Mouse (Mus musculus) small intestine, adult 2 months (tissue): ENCODE results near the gene E330017A01Rik. TPM values are rescaled to one million over a fixed set of nuclear protein-coding genes. Genes with fewer than 3 reads are reported as not detected.
A peak's percentile ranks its signal among the peaks of the same experiment; 100 is the strongest.

Experiments used
- H3K27ac ChIP-seq: fragments of 200-500 bp; 2 replicates; pipeline ENCODE4 v1.5.1; 2012; ENCODE audit warnings: low read depth, low read length, control low read depth, inconsistent platforms; ENCODE audit not compliant: insufficient read depth
- H3K27me3 ChIP-seq: fragments of 200-500 bp; 2 replicates; pipeline ENCODE4 v1.6.1; 2012; ENCODE audit warnings: mild to moderate bottlenecking, moderate library complexity, low read length, inconsistent platforms; ENCODE audit not compliant: control insufficient read depth, insufficient read depth
- H3K36me3 ChIP-seq: fragments of 200-500 bp; 2 replicates; pipeline ENCODE4 v1.6.1; 2012; ENCODE audit warnings: mild to moderate bottlenecking, low read length, control low read depth, inconsistent platforms; ENCODE audit not compliant: control insufficient read depth, insufficient read depth
- H3K4me1 ChIP-seq: fragments of 200-500 bp; 2 replicates; pipeline ENCODE4 v1.6.1; 2012; ENCODE audit warnings: low read length, inconsistent platforms, mixed read lengths; ENCODE audit not compliant: control insufficient read depth, insufficient read depth, insufficient read length
- H3K4me3 ChIP-seq: fragments of 200-500 bp; 2 replicates; pipeline ENCODE4 v1.5.1; 2012; ENCODE audit warnings: low read depth, mild to moderate bottlenecking, control low read depth, inconsistent platforms, low read length, moderate library complexity
- CTCF ChIP-seq: fragments of 200-500 bp; IDR thresholded peaks from 2 replicates; pipeline ENCODE4 v1.5.1; 2012; ENCODE audit warnings: low read depth, mild to moderate bottlenecking, control low read depth, inconsistent platforms, low read length, moderate library complexity, mixed read lengths; ENCODE audit not compliant: insufficient replicate concordance, insufficient read length; ENCODE audit errors: extremely low read depth
- POLR2A ChIP-seq: fragments of 200-500 bp; IDR thresholded peaks from 2 replicates; pipeline ENCODE4 v1.6.1; 2012; ENCODE audit warnings: low read depth, mild to moderate bottlenecking, control low read depth, inconsistent platforms, low read length, moderate library complexity
- WGBS: fragments of 180-500 bp; shearing (Covaris S2); methylation state at CpG from one replicate; pipeline ENCODE4 v1.1.7; 2018; 5-methylcytosine and 5-hydroxymethylcytosine counted together
- polyA plus RNA-seq: library from polyadenylated mRNA; depleted of rRNA; stranded (reverse); fragments of >200 nt; gene quantifications from 2 replicates; pipeline ENCODE4 v1.2.3, GENCODE M21; 2012

E330017A01Rik gene
- polyA plus RNA-seq, 1 experiment: not detected

DNA sequence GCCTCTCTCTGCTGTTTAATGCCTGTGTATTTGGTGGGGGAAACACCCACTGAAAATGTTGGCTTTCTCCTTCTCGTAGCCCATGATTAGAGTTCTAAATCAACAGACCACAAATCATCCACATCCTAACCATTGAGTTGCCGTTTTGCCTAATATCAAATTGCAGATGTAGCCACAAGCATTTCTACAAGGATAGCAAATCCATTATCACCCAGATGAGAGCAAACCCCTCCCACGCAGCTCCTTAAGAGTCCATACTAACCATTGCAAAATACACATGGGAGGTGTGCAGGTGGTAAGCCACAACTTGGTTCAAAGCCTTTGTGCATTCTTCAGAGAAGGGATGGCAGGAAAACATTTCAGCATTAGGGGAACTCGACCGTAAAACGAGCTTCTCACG, 523 bp downstream of the E330017A01Rik start:
- no peak for TF ChIP-seq POLR2A
- no peak for TF ChIP-seq CTCF
- H3K27ac ChIP-seq: no peak overlapping the region
- H3K27me3 ChIP-seq: no peaks in the 10 kb centered on the region
- H3K4me3 ChIP-seq: no peak overlapping the region
- WGBS: 79% methylated on average over 7 of the region's 7 CpGs
- no peaks in the 10 kb centered on the region for H3K36me3 ChIP-seq
- H3K4me1 ChIP-seq: no peaks in the 10 kb centered on the region

DNA sequence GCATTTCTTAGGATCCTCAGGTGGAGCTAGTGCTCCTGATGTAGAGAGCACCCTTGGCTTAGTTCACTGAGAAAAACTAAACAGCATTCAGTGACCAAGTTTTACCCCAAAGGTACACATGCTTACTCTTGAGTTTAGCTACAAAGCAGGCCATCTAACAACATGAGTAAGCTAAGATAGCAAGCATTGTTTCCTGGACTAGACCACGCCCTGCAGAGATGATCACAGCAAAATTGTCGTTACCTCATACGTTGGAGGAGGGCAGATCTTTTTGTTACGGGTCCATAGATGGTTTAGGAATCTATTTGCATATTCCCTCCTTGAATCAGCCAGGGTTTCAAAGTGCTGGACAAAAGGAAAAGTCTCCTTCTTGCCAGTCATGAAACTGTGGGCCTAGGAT, 1.1 kb downstream of the E330017A01Rik start:
- no peak for TF ChIP-seq CTCF
- no peak for TF ChIP-seq POLR2A
- H3K27me3 ChIP-seq: no peaks in the 10 kb centered on the region
- no peaks in the 10 kb centered on the region for H3K36me3 ChIP-seq
- 51% methylated on average over 4 of the region's 4 CpGs for WGBS
- H3K4me1 ChIP-seq: no peaks in the 10 kb centered on the region
- no peak overlapping the region for H3K27ac ChIP-seq
- no peak overlapping the region for H3K4me3 ChIP-seq

DNA sequence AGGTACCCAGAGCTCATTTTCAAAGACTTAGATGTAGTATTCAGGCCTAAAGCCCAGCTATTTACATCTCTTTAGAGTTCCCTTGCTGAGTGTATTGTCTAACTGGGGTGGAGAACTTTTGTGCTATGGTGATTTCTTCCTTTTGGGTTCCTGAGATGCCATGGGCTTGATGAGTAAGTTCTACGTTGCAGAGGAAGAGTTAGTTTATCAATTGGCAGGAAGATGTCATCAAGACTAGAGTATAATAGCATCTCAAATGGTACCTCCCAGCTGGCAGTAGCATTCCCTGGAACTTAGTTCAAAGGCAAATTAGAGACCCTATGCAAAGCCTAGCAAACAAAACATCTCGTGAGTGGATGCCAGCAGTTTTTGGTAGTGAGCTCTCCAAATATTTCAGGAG, 2.7 kb downstream of the E330017A01Rik start:
- Histone ChIP-seq H3K4me3 (no peak overlapping the region), H3K27me3 (no peaks in the 10 kb centered on the region), H3K4me1 (no peaks in the 10 kb centered on the region), H3K27ac (no peak overlapping the region), H3K36me3 (no peaks in the 10 kb centered on the region)
- WGBS: 66% methylated on average over 2 of the region's 2 CpGs
- TF ChIP-seq CTCF (no peak), POLR2A (no peak)

DNA sequence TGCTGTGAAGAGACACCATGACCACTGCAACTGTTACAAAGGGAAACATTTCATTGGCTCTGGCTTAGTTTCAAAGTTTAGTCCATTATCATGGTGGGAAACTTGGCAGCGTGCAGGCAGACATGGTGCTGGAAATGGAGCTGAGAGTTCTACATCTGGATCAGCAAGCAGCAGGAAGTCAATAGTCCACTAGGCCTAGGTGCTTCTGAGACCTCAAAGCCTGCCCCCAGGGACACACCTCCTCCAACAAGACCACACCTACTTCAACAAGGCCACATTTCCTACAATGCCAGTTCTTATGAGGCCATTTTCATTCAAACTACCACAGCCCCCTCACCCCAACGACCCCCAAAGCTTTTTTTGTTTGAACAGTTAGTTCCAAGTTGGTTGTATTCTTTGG, 8.8 kb downstream of the E330017A01Rik start:
- Histone ChIP-seq H3K27ac (no peak overlapping the region), H3K27me3 (no peaks in the 10 kb centered on the region), H3K4me3 (no peak overlapping the region), H3K36me3 (no peaks in the 10 kb centered on the region), H3K4me1 (no peaks in the 10 kb centered on the region)
- 51% methylated on average over 2 of the region's 2 CpGs for WGBS
- TF ChIP-seq POLR2A: no peak
- no peak for TF ChIP-seq CTCF

DNA sequence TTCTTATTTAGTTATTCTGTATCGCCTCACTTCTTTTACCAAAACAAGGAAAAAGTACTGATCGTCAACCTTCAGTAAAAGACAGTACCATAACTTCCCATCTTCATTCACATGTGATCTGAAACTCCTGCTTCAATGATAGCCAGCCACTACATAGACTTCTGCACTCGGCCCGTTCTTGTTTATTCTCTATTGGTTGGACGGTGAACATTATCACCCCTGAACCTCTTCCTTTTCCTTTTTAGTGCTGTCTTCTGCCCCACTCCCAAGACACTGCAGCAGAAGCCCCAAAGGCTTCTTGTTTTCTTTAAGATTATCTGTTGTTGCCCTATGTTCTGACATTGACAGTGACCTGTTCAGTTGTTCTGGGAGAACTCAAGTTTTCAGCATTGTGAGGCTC, 9.6 kb downstream of the E330017A01Rik start:
- Histone ChIP-seq H3K27ac (no peak overlapping the region), H3K27me3 (no peaks in the 10 kb centered on the region), H3K4me1 (no peaks in the 10 kb centered on the region), H3K36me3 (no peaks in the 10 kb centered on the region), H3K4me3 (no peak overlapping the region)
- WGBS: 92% methylated on average over 5 of the region's 5 CpGs
- TF ChIP-seq POLR2A (no peak), CTCF (no peak)

DNA sequence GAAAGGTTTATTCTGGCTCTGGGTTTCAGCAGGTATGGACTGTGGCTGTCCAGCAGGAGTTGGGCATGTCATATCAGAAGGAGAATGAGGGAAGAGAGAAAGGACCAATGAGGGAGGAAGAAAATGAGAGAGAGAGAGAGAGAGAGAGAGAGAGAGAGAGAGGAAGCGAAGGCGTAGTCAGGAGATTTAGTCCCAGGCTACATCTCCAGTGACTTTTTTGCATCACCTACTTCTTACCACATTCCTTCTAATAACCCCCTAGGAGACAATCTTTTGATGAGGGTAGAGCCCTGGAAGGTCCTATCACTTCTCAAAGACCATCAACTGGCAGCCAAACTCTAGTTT, 10.2 kb downstream of the E330017A01Rik start:
- TF ChIP-seq POLR2A (no peak), CTCF (no peak)
- H3K27me3 ChIP-seq: no peaks in the 10 kb centered on the region
- no peak overlapping the region for H3K27ac ChIP-seq
- WGBS: 100% methylated on average over 1 of the region's 2 CpGs
- no peaks in the 10 kb centered on the region for H3K4me1 ChIP-seq
- no peaks in the 10 kb centered on the region for H3K36me3 ChIP-seq
- H3K4me3 ChIP-seq: no peak overlapping the region

DNA sequence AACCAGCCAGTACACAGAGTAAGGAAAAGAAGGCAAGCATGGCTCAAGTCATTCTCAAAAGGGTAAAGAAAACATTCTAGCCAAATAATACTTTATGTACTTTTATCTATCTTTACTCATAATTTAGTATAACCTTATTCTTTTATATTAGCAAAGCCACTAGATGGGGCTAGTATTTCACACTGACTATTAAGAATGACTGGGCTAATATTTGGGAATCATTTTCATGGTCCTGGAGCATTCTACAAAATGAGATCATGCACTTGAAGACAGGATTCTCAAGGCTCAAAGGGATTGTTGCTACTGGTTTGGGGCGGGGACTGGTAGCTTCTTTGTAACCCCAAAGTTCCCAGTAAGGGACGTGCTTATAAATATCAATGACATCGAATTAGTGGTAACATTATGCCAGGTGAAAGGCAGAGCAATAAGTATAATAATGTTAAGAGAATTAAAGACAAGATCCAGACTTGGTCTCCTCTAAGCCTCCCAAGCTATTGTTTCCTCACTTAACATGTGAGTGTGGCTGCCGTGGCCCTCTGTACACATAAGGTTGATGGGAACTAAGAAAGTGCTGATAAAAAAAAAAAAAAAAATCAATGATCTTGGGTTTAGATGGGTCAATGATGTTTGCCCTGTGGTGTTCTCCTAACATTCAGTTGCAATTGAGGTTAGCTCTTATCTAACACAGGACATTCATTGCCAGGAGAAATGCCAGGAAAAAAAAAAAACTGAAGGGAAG, 10.8 kb downstream of the E330017A01Rik start:
- Histone ChIP-seq H3K4me3 (no peak overlapping the region), H3K4me1 (no peaks in the 10 kb centered on the region), H3K27ac (no peak overlapping the region), H3K36me3 (no peaks in the 10 kb centered on the region), H3K27me3 (no peaks in the 10 kb centered on the region)
- 75% methylated on average over 4 of the region's 4 CpGs for WGBS
- TF ChIP-seq CTCF (no peak), POLR2A (no peak)

DNA sequence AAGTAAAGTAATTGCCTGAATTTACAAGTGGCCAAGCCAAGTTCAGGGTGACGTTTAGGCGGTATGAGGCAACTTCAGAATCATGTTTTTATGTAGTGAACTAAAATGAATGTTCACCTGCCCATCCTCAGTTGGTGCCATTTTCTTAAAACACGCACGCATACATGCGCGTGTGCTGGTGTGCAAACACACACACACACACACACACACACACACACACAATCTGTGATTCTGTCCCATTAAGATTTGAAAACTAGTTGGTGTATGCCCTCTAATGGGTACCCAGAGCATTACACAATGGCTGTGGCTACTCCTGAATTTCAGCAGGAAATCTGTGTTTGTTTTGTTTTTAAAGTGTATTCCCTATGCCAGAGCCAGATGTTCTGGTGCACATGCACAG, 14.6 kb downstream of the E330017A01Rik start:
- TF ChIP-seq CTCF (peak; percentile 51; the same call in 1 of the 2 replicates), POLR2A (no peak)
- Histone ChIP-seq H3K27me3 (no peaks in the 10 kb centered on the region), H3K4me3 (no peak overlapping the region), H3K27ac (no peak overlapping the region), H3K4me1 (no peaks in the 10 kb centered on the region; the same call in 1 of the 2 replicates), H3K36me3 (no peaks in the 10 kb centered on the region)
- WGBS: 62% methylated on average over 6 of the region's 6 CpGs
